Mouse (Mus musculus) embryonic stem cell, embryonic (primary cell): ENCODE data around the gene Tstd2.

ENCODE experiments used
- CTCF ChIA-PET, 4 experiments: fragments of 300-600 bp in 2 of 4; fragments of 350-600 bp in 2 of 4; sonication (Branson Sonifier 250); formaldehyde crosslinking; loops; one replicate each; lab custom pipeline; 2022; ENCODE audit warnings: inconsistent platforms in 2 of 4; lab: Charles Lee
- POLR2A ChIA-PET, 4 experiments: fragments of 300-600 bp in 2 of 4; fragments of 350-600 bp in 2 of 4; sonication (Branson Sonifier 250); formaldehyde crosslinking; loops; one replicate each; lab custom pipeline; 2022; ENCODE audit warnings: antibody characterized with exemption in 4 of 4, inconsistent platforms in 1 of 4; lab: Charles Lee

Gene Tstd2

GRCm38 (mm10) chr4:46099132-46099531 is 39.4 kb downstream of the Tstd2 start:
- ChIA-PET CTCF (no interaction called here), POLR2A (interaction anchor here in 1 of 4 experiments (0.5 kb wide), 1 partner anchor 681 kb away, joined by 3 read pairs; no protein-coding TSS in a partner anchor)

DNA sequence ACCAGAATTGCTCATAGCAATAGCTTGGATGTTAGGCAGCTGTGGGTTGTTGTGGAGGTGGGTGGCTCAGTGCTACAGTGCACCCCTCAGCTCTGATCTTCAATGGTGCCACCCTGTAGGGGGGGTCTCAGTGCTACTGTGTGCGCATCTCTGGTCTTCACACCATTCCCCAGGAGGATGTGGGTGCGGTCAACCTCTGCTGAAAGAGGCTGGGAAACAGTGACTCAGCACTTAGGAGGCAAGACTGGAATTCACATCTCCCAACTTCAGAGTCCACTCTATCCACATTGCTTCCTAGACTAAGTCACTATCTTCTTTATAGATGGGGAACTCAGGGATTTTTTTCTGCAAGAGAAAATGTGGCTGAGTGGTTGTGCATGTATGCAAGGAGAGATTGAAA is 40.9 kb downstream of the Tstd2 start:
- ChIA-PET POLR2A (no interaction called here), CTCF (no interaction called here)

DNA sequence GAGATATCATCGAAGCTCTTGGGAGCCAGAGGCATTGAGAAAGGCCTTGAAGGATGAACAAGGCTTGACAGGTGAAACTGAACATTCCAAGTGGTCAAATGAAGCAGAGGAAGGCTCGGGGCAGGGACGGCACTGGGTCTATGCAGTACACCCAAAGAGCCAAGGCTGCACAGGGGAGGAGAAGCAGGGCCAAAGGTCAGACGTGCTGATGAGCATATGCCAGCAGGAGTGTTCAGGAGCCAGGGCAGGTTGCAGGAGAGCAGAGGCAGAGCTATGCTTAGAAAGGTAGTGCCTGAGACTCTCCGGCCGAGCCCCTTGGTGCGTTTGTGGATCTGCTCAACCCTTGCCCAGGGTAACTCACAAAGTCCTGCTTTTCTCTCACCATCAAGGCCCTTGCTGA is 41.9 kb downstream of the Tstd2 start:
- ChIA-PET POLR2A (interaction anchor here in 1 of 4 experiments (0.7 kb wide), 1 partner anchor 41 kb away, joined by 3 read pairs; the partner anchor contains the start of gene Ncbp1), CTCF (no interaction called here)

- CTCF ChIA-PET, result no interaction called here
- POLR2A ChIA-PET, result interaction anchor here in 1 of 4 experiments (0.6 kb wide), 1 partner anchor 61 kb away, joined by 3 read pairs; no protein-coding TSS in a partner anchor
Measured at GRCm38 (mm10) chr4:46095826-46096159, 42.7 kb downstream of the Tstd2 start.

- POLR2A ChIA-PET, result interaction anchor here in 1 of 4 experiments (0.6 kb wide), 1 partner anchor 60 kb away, joined by 3 read pairs; no protein-coding TSS in a partner anchor
- CTCF ChIA-PET, result no interaction called here
Measured at GRCm38 (mm10) chr4:46094916-46095825, 43.3 kb downstream of the Tstd2 start.

DNA sequence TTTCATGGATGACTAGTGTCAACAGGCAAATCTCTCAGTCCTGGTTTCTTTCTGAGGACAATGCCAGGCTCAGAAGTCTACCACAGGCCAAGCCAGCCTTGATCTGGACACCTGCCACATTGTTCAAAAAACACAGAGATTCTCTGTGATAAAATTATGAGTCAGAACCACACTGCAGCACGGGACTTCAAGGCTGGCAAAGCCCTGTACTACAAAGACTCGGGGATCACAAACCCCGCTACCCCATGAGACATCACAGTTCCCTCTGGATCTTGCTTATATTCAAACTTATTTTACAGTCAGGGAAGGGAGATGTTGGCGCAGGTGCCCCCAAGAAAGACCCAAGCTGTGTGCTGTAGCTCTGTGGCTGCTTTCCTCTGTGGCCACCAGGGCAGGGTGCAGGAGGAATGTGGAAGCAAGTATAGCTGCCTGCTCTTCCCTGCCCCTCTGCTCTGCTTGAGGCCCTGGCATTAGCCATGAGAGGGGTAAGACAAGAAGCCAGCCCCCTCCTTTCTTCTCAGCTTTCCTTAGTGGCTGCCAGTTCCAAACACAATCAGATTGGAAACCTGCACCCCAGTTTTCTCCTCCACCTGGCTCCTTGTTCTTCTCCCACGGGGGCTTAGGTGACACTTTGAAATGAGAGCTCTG is 45.9 kb downstream of the Tstd2 start:
- POLR2A ChIA-PET, result no interaction called here
- CTCF ChIA-PET, result interaction anchor here in 1 of 4 experiments (0.5 kb wide), 1 partner anchor 271 kb away, joined by 4 read pairs; no protein-coding TSS in a partner anchor

DNA sequence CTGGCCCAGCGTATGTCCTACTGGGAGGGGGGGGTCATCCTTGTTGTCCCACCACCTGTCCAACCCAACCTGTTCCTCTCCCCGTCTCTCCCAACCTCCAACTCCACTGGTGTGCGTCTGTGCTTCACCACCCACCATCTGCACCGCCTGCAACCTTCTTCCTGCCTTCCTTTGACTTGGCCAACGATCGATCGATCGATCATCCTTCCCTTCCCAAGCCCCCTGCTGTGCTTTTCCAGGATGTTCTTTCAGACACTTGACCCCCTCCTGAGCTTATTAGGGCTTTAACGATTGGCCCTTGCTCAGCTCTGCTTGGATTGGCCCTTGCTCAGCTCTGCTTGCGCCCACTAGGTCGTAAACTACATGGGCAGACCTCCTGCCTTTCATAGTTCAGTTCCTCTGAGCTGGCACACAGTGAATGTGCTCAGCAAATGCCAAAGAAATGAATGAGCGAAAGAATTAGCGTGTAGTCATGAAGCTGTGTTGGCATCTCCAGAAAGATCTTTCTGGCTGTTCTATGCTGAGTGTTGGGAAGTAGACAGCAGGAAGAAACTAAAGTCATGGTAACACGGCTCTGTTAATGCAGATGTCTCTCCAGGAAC is 48.9 kb downstream of the Tstd2 start:
- CTCF ChIA-PET, result no interaction called here
- POLR2A ChIA-PET, result interaction anchor here in 1 of 4 experiments (0.6 kb wide), 1 partner anchor 206 kb away, joined by 3 read pairs; no protein-coding TSS in a partner anchor

GRCm38 (mm10) chr4:46087852-46088251 is 50.6 kb downstream of the Tstd2 start:
- ChIA-PET CTCF (interaction anchor here in 1 of 4 experiments (0.7 kb wide), 1 partner anchor 1111 kb away, joined by 6 read pairs; no protein-coding TSS in a partner anchor), POLR2A (interaction anchor here in 1 of 4 experiments (0.7 kb wide), 1 partner anchor 1458 kb away, joined by 10 read pairs; no protein-coding TSS in a partner anchor)

DNA sequence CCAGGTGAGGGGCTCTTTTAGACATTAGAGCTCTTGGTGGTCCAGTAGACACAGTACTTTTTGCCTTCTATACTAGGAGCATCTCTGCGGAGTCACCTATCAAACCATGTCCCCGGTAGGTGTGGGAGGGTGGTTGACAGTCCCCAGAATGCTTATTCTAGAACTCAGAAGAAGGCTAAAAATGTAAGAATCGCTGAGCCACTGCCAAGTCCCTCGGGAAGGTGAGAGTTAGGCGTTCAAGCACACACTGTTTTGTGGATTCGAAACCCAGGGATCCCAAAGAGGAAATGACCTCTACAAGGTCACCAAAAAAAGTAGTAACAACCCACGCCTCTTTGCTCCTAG is 51.1 kb downstream of the Tstd2 start:
- POLR2A ChIA-PET, result no interaction called here
- CTCF ChIA-PET, result no interaction called here

DNA sequence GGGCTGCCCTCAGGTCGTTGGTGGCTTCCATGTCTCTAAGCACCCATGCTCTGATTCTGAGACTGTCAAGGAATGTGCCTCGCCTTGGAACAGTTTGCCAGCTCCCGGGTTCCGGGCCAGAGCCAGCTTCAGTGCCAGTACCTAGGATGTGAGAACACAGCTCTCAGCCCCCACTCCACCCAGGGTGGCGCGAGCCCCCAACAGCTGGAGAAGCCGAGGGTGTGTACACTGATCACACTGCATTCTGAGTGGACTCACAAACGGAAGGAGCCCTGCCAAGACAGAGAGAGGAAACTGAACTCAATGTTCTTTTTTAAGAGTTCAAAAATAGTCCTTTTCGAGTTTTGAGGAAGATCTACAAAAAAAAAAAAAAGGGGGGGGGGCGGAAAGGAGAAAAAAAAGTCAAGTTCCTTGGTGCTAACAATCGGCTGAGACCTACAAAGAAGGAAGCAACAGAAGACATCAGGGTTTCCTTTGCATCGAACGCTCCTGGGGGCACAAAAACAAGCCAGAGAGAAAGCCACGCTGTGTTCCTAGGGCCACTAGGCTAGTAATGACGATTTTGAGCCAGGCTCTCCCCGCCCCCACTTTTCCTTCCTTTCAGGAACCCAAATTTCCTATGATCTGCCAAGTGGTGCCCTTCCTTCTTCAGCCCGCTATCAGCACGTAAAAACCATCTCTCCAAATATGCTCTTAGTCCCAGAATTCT is 51.6 kb downstream of the Tstd2 start:
- CTCF ChIA-PET, result no interaction called here
- POLR2A ChIA-PET, result interaction anchor here in 1 of 4 experiments (0.7 kb wide), 1 partner anchor 33 kb away, joined by 5 read pairs; no protein-coding TSS in a partner anchor

- ChIA-PET CTCF (no interaction called here), POLR2A (no interaction called here)
Measured at GRCm38 (mm10) chr4:46085223-46085811, 53.2 kb downstream of the Tstd2 start.

GRCm38 (mm10) chr4:46084416-46085172 is 53.9 kb downstream of the Tstd2 start:
- ChIA-PET POLR2A (no interaction called here), CTCF (no interaction called here)

- POLR2A ChIA-PET, result interaction anchor here in 3 of 4 experiments (0.7 to 0.9 kb wide), 3 partner anchors 56 to 173 kb away, joined by 3 to 4 read pairs (median 3); partner anchors contain the start of genes Ncbp1 (in 1 of the 3) and Tstd2 (in 1 of the 3)
- CTCF ChIA-PET, result no interaction called here
Measured at GRCm38 (mm10) chr4:46082555-46082954, 55.9 kb downstream of the Tstd2 start.

- CTCF ChIA-PET, result no interaction called here
- POLR2A ChIA-PET, result interaction anchor here in 1 of 4 experiments (0.6 kb wide), 2 partner anchors 46 to 183 kb away, joined by 3 to 4 read pairs; no protein-coding TSS in a partner anchor
Measured at GRCm38 (mm10) chr4:46080261-46080660, 58.2 kb downstream of the Tstd2 start.

DNA sequence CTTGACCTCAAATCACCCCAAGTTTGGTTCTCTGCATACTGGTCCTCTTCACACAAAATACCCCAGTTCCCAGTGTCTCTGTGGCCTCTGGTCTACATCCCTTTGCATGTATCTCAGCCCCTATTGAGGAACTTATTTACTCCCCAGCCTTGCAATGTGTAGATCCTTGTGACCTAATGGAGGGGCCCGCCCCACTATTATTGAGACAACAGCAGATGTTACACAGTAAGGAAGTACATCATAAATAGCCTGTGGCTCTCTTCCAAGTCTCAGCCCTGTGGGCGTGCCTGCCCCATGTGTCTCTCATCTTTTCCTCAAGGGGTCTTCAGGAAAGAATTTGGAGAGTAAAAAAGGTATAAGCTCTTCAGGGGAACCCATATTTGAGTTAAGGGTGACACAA is 61.6 kb downstream of the Tstd2 start:
- ChIA-PET CTCF (no interaction called here), POLR2A (no interaction called here)

GRCm38 (mm10) chr4:46075664-46076063 is 62.8 kb downstream of the Tstd2 start:
- ChIA-PET CTCF (interaction anchor here in 1 of 4 experiments (0.6 kb wide), 1 partner anchor 274 kb away, joined by 6 read pairs; no protein-coding TSS in a partner anchor), POLR2A (interaction anchor here in 1 of 4 experiments (0.5 kb wide), 1 partner anchor 34 kb away, joined by 5 read pairs; no protein-coding TSS in a partner anchor)

GRCm38 (mm10) chr4:46073736-46074135 is 64.8 kb downstream of the Tstd2 start:
- ChIA-PET POLR2A (no interaction called here), CTCF (no interaction called here)
